Mouse (Mus musculus): Measurements from ENCODE around the gene Btbd11.

DNA sequence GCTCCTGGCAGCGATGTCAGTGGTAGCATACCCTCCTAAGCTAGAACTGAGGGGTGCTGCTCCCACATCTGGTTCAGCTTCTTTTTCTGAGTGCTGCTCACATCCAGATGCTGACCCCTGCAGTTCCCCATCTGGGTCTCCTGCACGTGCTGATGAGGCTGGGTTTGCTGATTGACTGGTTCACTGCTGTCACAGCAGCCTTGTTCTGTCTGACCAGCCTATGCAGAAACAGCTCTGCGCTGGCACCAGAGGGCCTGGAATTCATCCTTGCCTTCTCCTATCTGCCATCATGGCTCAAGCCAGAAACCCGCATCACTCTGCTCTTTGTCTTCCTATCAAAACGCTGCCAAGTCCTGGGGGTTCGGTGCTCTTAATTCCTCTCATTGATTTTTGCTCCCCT is 95.9 kb downstream of the Btbd11 start:
- TF ChIP-seq POLR2A (IDR thresholded peaks at IDR 0.05; ENCODE audit: low read depth, low read length) (no peak), CTCF (IDR thresholded peaks at IDR 0.05; ENCODE audit: extremely low read depth, insufficient read depth, insufficient read length, insufficient replicate concordance) (no peak)

Measured in spleen, adult 2 months (tissue).